Mouse (Mus musculus) gastrocnemius, postnatal 14 days (tissue): Measurements from ENCODE around the gene Olfr348. TPM values are rescaled to one million over a fixed set of nuclear protein-coding genes. Genes with fewer than 3 reads are reported as not detected.

ENCODE experiments used
- DNase-seq: peaks from one replicate; pipeline ENCODE4 v3.0.0; 2021; ENCODE audit warnings: mixed read lengths
- intact Hi-C: fragments of 180-260 bp; cut with DNase I; formaldehyde crosslinking; loops from one replicate; pipeline ENCODE4 v1.15.1; 2025; ENCODE audit warnings: low total_unique reads
- long read RNA-seq, 2 experiments: library from polyadenylated mRNA; stranded (forward); transcript quantifications; one replicate each; pipeline ENCODE4 v2.0.0; 2021
- total RNA-seq, 2 experiments: library from RNA; stranded (reverse); gene quantifications; 2 replicates each; pipeline ENCODE4 v1.2.3; 2021

Gene Olfr348
- not detected for total RNA-seq
- long read RNA-seq, experiment 1: 0 reads
- long read RNA-seq, experiment 2: 0 reads

- DNase-seq: no peak
- intact Hi-C loops: no loop called here
These were observed at the start of gene Olfr348 for GRCm38 (mm10) chr2:36783976-36784375. Olfr348 (plus strand) TSS chr2:36784276.

GRCm38 (mm10) chr2:36736226-36736625 is 47.9 kb upstream of the Olfr348 start:
- DNase-seq: no peak
- intact Hi-C loops: no loop called here

GRCm38 (mm10) chr2:36790238-36790637 is 6.2 kb downstream of the Olfr348 start, which contains the start of gene Olfr50:
Olfr50 (plus strand) TSS chr2:36790538.
- DNase-seq: no peak
- intact Hi-C loops: no loop called here

GRCm38 (mm10) chr2:36816932-36817331 is 32.9 kb downstream of the Olfr348 start, which contains the start of gene Olfr3:
Olfr3 (minus strand) TSS chr2:36817032.
- intact Hi-C loops: no loop called here
- no peak for DNase-seq

Other genes starting within 250 kb of the Olfr348 start
- not detected for gene Olfr344, start 217.6 kb upstream of the Olfr348 start, total RNA-seq
- not detected for gene Olfr345, start 144.2 kb upstream of the Olfr348 start, total RNA-seq
- gene Olfr346, start 98.5 kb upstream of the Olfr348 start, total RNA-seq: not detected
- gene Olfr347, start 52.4 kb upstream of the Olfr348 start, total RNA-seq: not detected
- gene Olfr50, start 6.3 kb downstream of the Olfr348 start, total RNA-seq: not detected
- gene Olfr3, start 32.8 kb downstream of the Olfr348 start, total RNA-seq: not detected
- not detected for gene Olfr350, start 62.0 kb downstream of the Olfr348 start, total RNA-seq
- not detected for gene Olfr351, start 78.4 kb downstream of the Olfr348 start, total RNA-seq
- not detected for gene Olfr352, start 84.2 kb downstream of the Olfr348 start, total RNA-seq
- not detected for gene Olfr353, start 108.7 kb downstream of the Olfr348 start, total RNA-seq
- not detected for gene Olfr354, start 121.4 kb downstream of the Olfr348 start, total RNA-seq
- gene Olfr355, start 144.6 kb downstream of the Olfr348 start, total RNA-seq: not detected
- gene Olfr356, start 152.8 kb downstream of the Olfr348 start, total RNA-seq: not detected
- gene Olfr357, start 209.6 kb downstream of the Olfr348 start, total RNA-seq: not detected
- gene Olfr358, start 225.1 kb downstream of the Olfr348 start, total RNA-seq: not detected